Mouse (Mus musculus) midbrain, embryonic 14.5 days (tissue): ENCODE measurements at regions not wholly inside any gene's neighbourhood (a gene's known extent, or its start where the extent isn't known, plus 50 kb on each side); places are given as distances from the start of the nearest gene placed in this dataset.

Experiments used
- ATAC-seq: fragments of 200-750 bp; cut with Nextera tagmentation; 2 replicates; pipeline ENCODE4 v1.8.0; 2017; ENCODE audit warnings: moderate number of reproducible peaks, moderate library complexity; ENCODE audit not compliant: low FRiP score, low TSS enrichment
- DNase-seq: peaks from one replicate; pipeline ENCODE4 v3.0.0-alpha.2; 2015
- H3K27ac ChIP-seq: fragments of 300-500 bp; sonication (generic); replicated peaks from 2 replicates; pipeline ENCODE4 v1.5.1; 2014; ENCODE audit warnings: mild to moderate bottlenecking, low read depth, low read length, moderate library complexity
- H3K27me3 ChIP-seq: fragments of 300-500 bp; sonication (generic); 2 replicates; pipeline ENCODE4 v1.6.1; 2014; ENCODE audit warnings: low read length, control low read depth, mixed read lengths; ENCODE audit not compliant: control insufficient read depth, insufficient read depth
- H3K36me3 ChIP-seq: fragments of 300-500 bp; sonication (generic); 2 replicates; pipeline ENCODE4 v1.6.1; 2014; ENCODE audit warnings: low read length, control low read depth; ENCODE audit not compliant: control insufficient read depth, insufficient read depth
- H3K4me1 ChIP-seq: fragments of 300-500 bp; sonication (generic); 2 replicates; pipeline ENCODE4 v1.6.1; 2014; ENCODE audit warnings: mild to moderate bottlenecking, antibody characterized with exemption, low read length, control low read depth; ENCODE audit not compliant: control insufficient read depth, insufficient read depth
- H3K4me2 ChIP-seq: fragments of 300-500 bp; sonication (generic); 2 replicates; pipeline ENCODE4 v1.6.1; 2014; ENCODE audit warnings: mild to moderate bottlenecking, low read length, moderate library complexity
- H3K4me3 ChIP-seq: fragments of 300-500 bp; sonication (generic); replicated peaks from 2 replicates; pipeline ENCODE4 v1.5.1; 2014; ENCODE audit warnings: low read depth, low read length
- H3K9ac ChIP-seq: fragments of 300-500 bp; sonication (generic); replicated peaks from 2 replicates; pipeline ENCODE4 v1.6.1; 2014; ENCODE audit warnings: mild to moderate bottlenecking, low read length, moderate library complexity
- H3K9me3 ChIP-seq: fragments of 300-500 bp; sonication (generic); 2 replicates; pipeline ENCODE4 v1.6.1; 2016; ENCODE audit warnings: low read length, control low read depth, mixed read lengths; ENCODE audit not compliant: control insufficient read depth
- WGBS: fragments of 180-500 bp; shearing (Covaris S2); extraction: QIAGEN DNeasy Blood & Tissue Kit; methylation state at CpG from one replicate; pipeline ENCODE4 v1.1.7; 2014; 5-methylcytosine and 5-hydroxymethylcytosine counted together

- DNase-seq (no peak), ATAC-seq (no peak)
- WGBS, result 61% methylated on average over 15 of the region's 15 CpGs
- H3K4me2 ChIP-seq, result no peak overlapping the region
- H3K27me3 ChIP-seq, result no peaks in the 10 kb centered on the region
- H3K36me3 ChIP-seq, result no peaks in the 10 kb centered on the region
- no peak overlapping the region for H3K4me3 ChIP-seq
- no peak overlapping the region for H3K9ac ChIP-seq
- H3K4me1 ChIP-seq, result peaks cover 19% of the 10 kb centered on the region
- H3K27ac ChIP-seq, result no peak overlapping the region
- no peaks in the 10 kb centered on the region for H3K9me3 ChIP-seq
These were observed 194.0 kb upstream of the Map3k1 start for GRCm38 (mm10) chr13:112002661-112003347.

- Histone ChIP-seq H3K4me1 (peaks cover 19% of the 10 kb centered on the region), H3K36me3 (no peaks in the 10 kb centered on the region), H3K4me3 (no peak overlapping the region), H3K9ac (no peak overlapping the region), H3K27ac (no peak overlapping the region), H3K27me3 (no peaks in the 10 kb centered on the region), H3K9me3 (no peaks in the 10 kb centered on the region), H3K4me2 (no peak overlapping the region)
- WGBS, result 85% methylated on average over 7 of the region's 7 CpGs
- DNase-seq (no peak), ATAC-seq (no peak)
These were observed 194.7 kb upstream of the Map3k1 start for GRCm38 (mm10) chr13:112003445-112003844.

- peaks cover 19% of the 10 kb centered on the region for H3K4me1 ChIP-seq
- WGBS, result 95% methylated on average over 3 of the region's 3 CpGs
- H3K27ac ChIP-seq, result no peak overlapping the region
- DNase-seq, result no peak
- no peak for ATAC-seq
- H3K9me3 ChIP-seq, result no peaks in the 10 kb centered on the region
- H3K27me3 ChIP-seq, result no peaks in the 10 kb centered on the region
- H3K9ac ChIP-seq, result no peak overlapping the region
- no peak overlapping the region for H3K4me3 ChIP-seq
- no peaks in the 10 kb centered on the region for H3K36me3 ChIP-seq
- H3K4me2 ChIP-seq, result no peak overlapping the region
These were observed 195.3 kb upstream of the Map3k1 start for GRCm38 (mm10) chr13:112004126-112004525.

DNA sequence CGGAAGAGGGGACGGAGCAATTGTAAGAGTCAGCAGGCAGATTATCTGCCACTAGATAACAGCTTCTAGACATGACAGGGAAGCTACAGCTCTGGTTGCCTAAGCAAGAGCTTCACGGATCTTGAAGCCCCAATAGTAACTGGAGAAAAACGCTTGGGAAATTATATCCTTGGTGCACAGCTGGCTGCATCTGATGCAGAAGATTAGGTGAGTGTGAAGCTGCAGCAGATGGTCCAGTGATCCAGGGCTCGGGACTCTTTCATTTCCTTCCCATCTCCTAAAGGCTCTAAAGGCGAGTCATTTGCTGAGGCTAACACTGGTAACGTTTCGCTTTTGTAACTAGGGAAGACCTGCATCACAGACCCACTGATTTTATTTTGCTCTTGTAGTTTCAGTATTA, 196.6 kb upstream of the Map3k1 start:
- H3K36me3 ChIP-seq, result no peaks in the 10 kb centered on the region
- DNase-seq (no peak), ATAC-seq (no peak)
- peaks cover 17% of the 10 kb centered on the region for H3K4me1 ChIP-seq
- 86% methylated on average over 8 of the region's 8 CpGs for WGBS
- no peak overlapping the region for H3K4me3 ChIP-seq
- no peaks in the 10 kb centered on the region for H3K27me3 ChIP-seq
- H3K9ac ChIP-seq, result no peak overlapping the region
- no peaks in the 10 kb centered on the region for H3K9me3 ChIP-seq
- H3K4me2 ChIP-seq, result no peak overlapping the region
- H3K27ac ChIP-seq, result no peak overlapping the region

DNA sequence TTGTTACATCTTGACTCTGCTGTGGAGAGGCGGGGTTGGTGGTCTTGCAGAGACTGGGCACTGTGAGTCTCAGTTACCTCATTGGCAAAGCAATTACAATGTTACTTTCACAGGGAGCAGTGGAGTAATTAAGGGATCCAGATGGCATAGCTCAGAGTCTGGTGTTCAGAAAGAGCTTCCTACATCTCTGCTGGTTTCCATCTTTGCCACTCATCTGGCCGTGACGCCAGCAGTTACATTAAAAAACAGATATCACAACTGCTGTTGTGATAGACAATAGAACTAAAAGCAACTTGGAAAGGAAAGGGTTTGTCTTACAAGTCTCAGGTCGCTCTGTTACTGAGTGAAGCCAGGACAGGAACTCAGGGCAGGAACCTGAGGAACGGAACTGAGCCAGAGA, 200.0 kb upstream of the Map3k1 start:
- no peak overlapping the region for H3K4me3 ChIP-seq
- no peak overlapping the region for H3K4me2 ChIP-seq
- DNase-seq (no peak), ATAC-seq (no peak)
- WGBS, result 94% methylated on average over 5 of the region's 5 CpGs
- no peak overlapping the region for H3K27ac ChIP-seq
- no peaks in the 10 kb centered on the region for H3K27me3 ChIP-seq
- H3K9ac ChIP-seq, result no peak overlapping the region
- no peaks in the 10 kb centered on the region for H3K4me1 ChIP-seq
- no peaks in the 10 kb centered on the region for H3K9me3 ChIP-seq
- H3K36me3 ChIP-seq, result no peaks in the 10 kb centered on the region

DNA sequence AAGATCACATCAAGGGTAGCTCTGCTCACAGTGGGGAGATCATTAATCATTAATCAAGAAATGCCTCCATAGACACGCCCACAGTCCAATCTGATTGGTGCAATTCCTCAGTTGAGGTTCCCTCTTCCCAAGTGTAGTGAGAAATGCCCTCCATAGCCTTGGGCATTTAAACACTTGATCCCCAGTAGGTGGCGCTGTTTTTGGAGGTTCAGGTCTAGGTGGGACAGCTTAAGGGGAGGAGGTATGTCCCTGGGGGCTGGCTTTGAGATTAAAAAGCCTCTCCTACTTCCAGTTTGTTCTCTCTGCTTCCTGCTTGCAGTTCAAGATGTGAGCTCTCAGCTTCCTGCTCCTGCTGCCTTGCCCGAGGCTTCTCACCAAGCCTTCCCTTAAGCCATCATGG, 200.5 kb upstream of the Map3k1 start:
- DNase-seq (no peak), ATAC-seq (no peak)
- H3K4me2 ChIP-seq, result no peak overlapping the region
- H3K9me3 ChIP-seq, result no peaks in the 10 kb centered on the region
- H3K9ac ChIP-seq, result no peak overlapping the region
- no peaks in the 10 kb centered on the region for H3K36me3 ChIP-seq
- no peak overlapping the region for H3K27ac ChIP-seq
- WGBS, result 75% methylated on average over 3 of the region's 3 CpGs
- no peak overlapping the region for H3K4me3 ChIP-seq
- no peaks in the 10 kb centered on the region for H3K4me1 ChIP-seq
- no peaks in the 10 kb centered on the region for H3K27me3 ChIP-seq

DNA sequence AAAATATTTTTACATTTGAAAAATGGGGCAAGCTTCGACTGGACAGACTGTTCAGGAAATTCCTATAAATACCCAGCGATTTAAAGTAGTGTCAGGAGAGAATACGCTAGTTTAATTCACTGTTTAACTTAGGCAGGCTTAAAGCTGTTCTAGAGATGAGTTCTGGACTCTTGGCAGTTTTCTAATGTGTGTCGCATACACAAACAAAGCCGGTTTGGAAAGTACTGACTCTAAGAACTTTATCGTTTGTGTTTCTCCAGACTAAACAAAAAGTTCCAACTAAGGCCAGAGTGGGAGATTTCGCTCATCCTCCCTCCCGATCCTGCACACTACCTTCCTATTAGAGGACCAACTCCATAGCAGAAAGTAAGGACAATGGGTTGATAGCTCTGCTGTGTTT, 201.7 kb upstream of the Map3k1 start:
- H3K27ac ChIP-seq, result no peak overlapping the region
- H3K36me3 ChIP-seq, result no peaks in the 10 kb centered on the region
- no peak for DNase-seq
- no peaks in the 10 kb centered on the region for H3K4me1 ChIP-seq
- H3K4me2 ChIP-seq, result no peak overlapping the region
- H3K4me3 ChIP-seq, result no peak overlapping the region
- WGBS, result 92% methylated on average over 8 of the region's 8 CpGs
- H3K9me3 ChIP-seq, result no peaks in the 10 kb centered on the region
- ATAC-seq, result no peak
- no peaks in the 10 kb centered on the region for H3K27me3 ChIP-seq
- H3K9ac ChIP-seq, result no peak overlapping the region

DNA sequence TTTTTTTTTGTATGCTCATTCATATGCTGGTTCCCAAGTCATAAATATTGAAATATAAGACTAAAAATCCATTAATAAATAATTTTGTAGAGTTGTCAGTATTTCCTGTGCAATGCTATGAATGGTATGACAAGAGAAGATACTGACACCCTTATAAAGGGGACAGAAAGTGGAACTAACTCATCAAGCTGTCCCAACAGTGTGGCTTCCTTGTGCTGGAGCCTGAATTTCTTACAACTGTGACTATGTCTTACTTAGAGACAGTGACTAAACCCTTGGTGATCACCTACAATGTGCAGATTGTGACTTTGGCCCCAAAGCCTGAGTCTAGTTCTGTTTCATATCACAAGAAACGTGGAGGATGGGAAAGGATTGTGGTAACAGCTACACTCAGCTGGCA, 203.8 kb upstream of the Map3k1 start:
- no peak overlapping the region for H3K27ac ChIP-seq
- 49% methylated on average over 1 of the region's 1 CpGs for WGBS
- no peak overlapping the region for H3K4me2 ChIP-seq
- H3K4me1 ChIP-seq, result no peaks in the 10 kb centered on the region
- ATAC-seq (no peak), DNase-seq (no peak)
- no peaks in the 10 kb centered on the region for H3K36me3 ChIP-seq
- no peaks in the 10 kb centered on the region for H3K9me3 ChIP-seq
- no peaks in the 10 kb centered on the region for H3K27me3 ChIP-seq
- H3K4me3 ChIP-seq, result no peak overlapping the region
- H3K9ac ChIP-seq, result no peak overlapping the region

- ATAC-seq (no peak), DNase-seq (no peak)
- no peak overlapping the region for H3K27ac ChIP-seq
- no peak overlapping the region for H3K4me2 ChIP-seq
- no peak overlapping the region for H3K9ac ChIP-seq
- 82% methylated on average over 3 of the region's 3 CpGs for WGBS
- no peaks in the 10 kb centered on the region for H3K36me3 ChIP-seq
- no peaks in the 10 kb centered on the region for H3K4me1 ChIP-seq
- H3K4me3 ChIP-seq, result no peak overlapping the region
- no peaks in the 10 kb centered on the region for H3K27me3 ChIP-seq
- H3K9me3 ChIP-seq, result no peaks in the 10 kb centered on the region
These were observed 206.3 kb upstream of the Map3k1 start for GRCm38 (mm10) chr13:112015083-112015482.
